Mouse (Mus musculus) heart, embryonic 16.5 days (tissue): ENCODE data around the gene Aldh18a1. TPM values are rescaled to one million over a fixed set of nuclear protein-coding genes. Genes with fewer than 3 reads are reported as not detected.

Experiments
- ATAC-seq: fragments of 200-750 bp; cut with Nextera tagmentation; replicated peaks from 2 replicates; pipeline ENCODE4 v1.8.0; 2017; ENCODE audit warnings: moderate number of reproducible peaks; ENCODE audit not compliant: insufficient read depth, low FRiP score; ENCODE audit errors: extremely low read depth
- H3K27ac ChIP-seq: fragments of 300-500 bp; sonication (generic); 2 replicates; pipeline ENCODE4 v1.5.1; 2014; ENCODE audit warnings: mild to moderate bottlenecking, low read length, control low read depth, moderate library complexity
- H3K27me3 ChIP-seq: fragments of 300-500 bp; sonication (generic); 2 replicates; pipeline ENCODE4 v1.6.1; 2014; ENCODE audit warnings: low read length, mixed read lengths; ENCODE audit not compliant: control insufficient read depth, insufficient read depth
- H3K36me3 ChIP-seq: fragments of 300-500 bp; sonication (generic); 2 replicates; pipeline ENCODE4 v1.6.1; 2014; ENCODE audit not compliant: control insufficient read depth, insufficient read depth
- H3K4me1 ChIP-seq: fragments of 300-500 bp; sonication (generic); 2 replicates; pipeline ENCODE4 v1.6.1; 2014; ENCODE audit warnings: low read length, mixed read lengths; ENCODE audit not compliant: control insufficient read depth, insufficient read depth
- H3K4me2 ChIP-seq: fragments of 300-500 bp; sonication (generic); 2 replicates; pipeline ENCODE4 v1.6.1; 2014; ENCODE audit warnings: low read depth, mild to moderate bottlenecking, control low read depth, low read length
- H3K4me3 ChIP-seq: fragments of 300-500 bp; sonication (generic); 2 replicates; pipeline ENCODE4 v1.5.1; 2014; ENCODE audit warnings: mild to moderate bottlenecking, control low read depth, low read length
- H3K9ac ChIP-seq: fragments of 300-500 bp; sonication (generic); 2 replicates; pipeline ENCODE4 v1.6.1; 2014; ENCODE audit warnings: low read length, control low read depth
- H3K9me3 ChIP-seq: fragments of 300-500 bp; sonication (generic); replicated peaks from 2 replicates; pipeline ENCODE4 v1.6.1; 2016; ENCODE audit warnings: low read length; ENCODE audit not compliant: control insufficient read depth
- WGBS: fragments of 180-500 bp; shearing (Covaris S2); extraction: QIAGEN DNeasy Blood & Tissue Kit; methylation state at CpG from one replicate; pipeline ENCODE4 v1.1.7; 2014; 5-methylcytosine and 5-hydroxymethylcytosine counted together
- polyA plus RNA-seq: library from polyadenylated mRNA; unstranded; fragments of >200 nt; fragmentation: Nextera tagmentation; extraction: Ambion mirVana; gene quantifications from 2 replicates; pipeline ENCODE4 v1.2.1, GENCODE M21; 2015

Aldh18a1 gene
- polyA plus RNA-seq, 1 experiment from 2014 or later: 58.3 TPM

DNA sequence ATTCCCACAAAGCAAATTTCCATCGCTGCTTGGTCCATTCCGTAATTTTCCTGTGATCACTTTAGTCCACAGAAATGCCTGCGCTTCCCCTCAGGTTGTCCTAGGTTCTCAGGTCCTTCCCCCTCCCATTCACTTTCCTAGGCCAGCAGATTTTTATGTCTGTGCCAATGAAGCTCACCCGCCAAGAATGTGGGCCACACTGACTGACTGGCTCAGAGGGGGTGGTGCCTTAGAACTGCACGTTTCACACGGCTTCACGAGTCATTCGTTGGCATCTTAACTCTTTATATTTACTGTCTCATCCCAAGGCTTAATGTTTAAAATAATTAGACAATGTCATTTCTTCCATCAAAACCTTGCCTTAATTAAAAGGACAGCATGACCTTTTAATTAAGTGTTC, 7.6 kb upstream of the Aldh18a1 start:
- H3K4me2 ChIP-seq: no peak overlapping the region
- no peaks in the 10 kb centered on the region for H3K9me3 ChIP-seq
- H3K4me3 ChIP-seq: no peak overlapping the region
- no peak overlapping the region for H3K9ac ChIP-seq
- no peaks in the 10 kb centered on the region; the same call in 1 of the 2 replicates for H3K36me3 ChIP-seq
- H3K4me1 ChIP-seq: no peaks in the 10 kb centered on the region
- H3K27ac ChIP-seq: no peak overlapping the region
- whole genome bisulfite sequencing: 73% methylated on average over 8 of the region's 8 CpGs
- H3K27me3 ChIP-seq: no peaks in the 10 kb centered on the region
- ATAC-seq: peak; percentile 45; the same call in 1 of the 2 replicates

DNA sequence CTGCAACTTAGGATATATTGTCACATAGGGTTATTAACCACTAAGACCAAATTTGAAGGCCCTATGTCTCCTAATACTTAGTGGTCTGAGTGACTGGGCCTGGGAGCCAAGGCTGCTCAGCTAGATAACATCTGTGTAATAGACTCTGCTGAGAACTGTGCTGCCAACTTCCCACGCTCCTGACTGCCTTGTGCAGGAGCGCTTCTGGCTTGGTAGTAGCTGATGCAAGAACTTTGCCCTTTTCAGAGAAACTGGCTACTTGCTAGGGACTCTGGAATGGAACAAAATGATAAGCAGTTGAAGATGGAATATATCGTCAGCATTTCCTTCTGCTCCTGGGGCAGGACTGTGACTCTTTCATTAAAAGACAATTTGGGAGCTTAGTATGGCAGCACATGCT, 7.0 kb upstream of the Aldh18a1 start:
- H3K36me3 ChIP-seq: no peaks in the 10 kb centered on the region; the same call in 1 of the 2 replicates
- no peak overlapping the region for H3K4me2 ChIP-seq
- H3K9ac ChIP-seq: no peak overlapping the region
- H3K4me1 ChIP-seq: no peaks in the 10 kb centered on the region
- H3K27ac ChIP-seq: no peak overlapping the region
- 82% methylated on average over 3 of the region's 3 CpGs for WGBS
- no peaks in the 10 kb centered on the region for H3K27me3 ChIP-seq
- no peaks in the 10 kb centered on the region for H3K9me3 ChIP-seq
- H3K4me3 ChIP-seq: no peak overlapping the region
- no peak for ATAC-seq

DNA sequence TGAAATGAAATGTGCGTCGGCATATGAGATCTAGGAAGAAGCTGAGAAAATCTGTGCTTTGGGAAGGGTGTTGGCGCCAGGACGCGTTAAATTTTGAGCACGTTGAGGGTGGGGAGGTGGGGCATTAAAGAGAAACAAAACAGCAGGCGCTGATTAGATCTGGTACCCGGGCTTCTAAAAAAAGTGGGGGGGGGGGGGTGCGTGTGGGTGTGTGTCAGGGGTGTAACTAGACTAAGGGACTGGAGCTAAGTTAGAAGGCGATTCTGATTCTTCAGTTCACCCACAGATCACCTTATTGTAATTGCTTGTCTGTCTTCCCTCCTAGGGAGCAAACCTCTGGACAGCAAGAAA, 1.2 kb upstream of the Aldh18a1 start:
- peak overlapping the region; percentile 88 for H3K4me2 ChIP-seq
- H3K36me3 ChIP-seq: no peaks in the 10 kb centered on the region; the same call in 1 of the 2 replicates
- H3K9me3 ChIP-seq: no peaks in the 10 kb centered on the region
- H3K27ac ChIP-seq: peak overlapping the region; percentile 82
- WGBS: 1% methylated on average over 10 of the region's 10 CpGs
- H3K4me3 ChIP-seq: peak overlapping the region; percentile 73
- H3K9ac ChIP-seq: peak overlapping the region; percentile 73
- no peak for ATAC-seq
- H3K27me3 ChIP-seq: no peaks in the 10 kb centered on the region
- H3K4me1 ChIP-seq: peaks cover 8% of the 10 kb centered on the region; the same call in 1 of the 2 replicates

DNA sequence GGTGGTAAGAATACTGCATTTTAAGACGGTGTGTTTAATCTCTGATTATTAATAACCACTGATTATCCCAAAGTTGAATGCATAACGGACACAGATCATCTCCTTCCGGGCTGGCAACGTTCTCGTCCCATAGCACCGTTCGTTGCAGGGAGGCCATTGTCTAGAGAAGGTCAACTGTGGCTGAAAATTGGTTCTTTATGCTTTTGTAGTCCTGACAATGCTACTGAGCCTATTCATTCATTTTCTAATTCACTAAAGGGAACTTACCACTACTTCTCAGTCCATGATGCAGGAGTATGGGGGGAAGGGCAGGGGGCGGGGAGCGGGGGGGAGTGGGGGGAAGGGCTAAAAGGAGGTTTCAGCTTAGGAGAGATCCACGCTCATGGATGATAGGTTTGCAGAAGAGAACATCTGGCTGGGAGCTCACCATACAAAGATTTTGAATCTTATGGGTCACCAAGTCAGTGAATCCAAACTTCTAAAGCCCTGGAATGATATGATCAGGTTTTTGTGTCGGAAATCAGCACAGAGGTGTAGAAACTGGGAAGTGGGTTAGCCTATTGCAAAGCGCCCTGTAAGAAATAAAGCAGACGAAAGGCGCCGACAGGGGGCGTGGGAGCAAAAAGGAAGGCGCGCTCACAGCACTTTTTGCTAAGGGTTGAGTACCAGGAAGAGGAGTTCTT, 725 bp upstream of the Aldh18a1 start:
- ATAC-seq: peak; percentile 59
- H3K9ac ChIP-seq: peak overlapping the region; percentile 73
- peak overlapping the region; percentile 73 for H3K4me3 ChIP-seq
- no peaks in the 10 kb centered on the region; the same call in 1 of the 2 replicates for H3K36me3 ChIP-seq
- WGBS: 2% methylated on average over 18 of the region's 18 CpGs
- H3K27ac ChIP-seq: peak overlapping the region; percentile 82
- H3K4me2 ChIP-seq: peak overlapping the region; percentile 88
- peaks cover 8% of the 10 kb centered on the region; the same call in 1 of the 2 replicates for H3K4me1 ChIP-seq
- H3K27me3 ChIP-seq: no peaks in the 10 kb centered on the region
- H3K9me3 ChIP-seq: no peaks in the 10 kb centered on the region

DNA sequence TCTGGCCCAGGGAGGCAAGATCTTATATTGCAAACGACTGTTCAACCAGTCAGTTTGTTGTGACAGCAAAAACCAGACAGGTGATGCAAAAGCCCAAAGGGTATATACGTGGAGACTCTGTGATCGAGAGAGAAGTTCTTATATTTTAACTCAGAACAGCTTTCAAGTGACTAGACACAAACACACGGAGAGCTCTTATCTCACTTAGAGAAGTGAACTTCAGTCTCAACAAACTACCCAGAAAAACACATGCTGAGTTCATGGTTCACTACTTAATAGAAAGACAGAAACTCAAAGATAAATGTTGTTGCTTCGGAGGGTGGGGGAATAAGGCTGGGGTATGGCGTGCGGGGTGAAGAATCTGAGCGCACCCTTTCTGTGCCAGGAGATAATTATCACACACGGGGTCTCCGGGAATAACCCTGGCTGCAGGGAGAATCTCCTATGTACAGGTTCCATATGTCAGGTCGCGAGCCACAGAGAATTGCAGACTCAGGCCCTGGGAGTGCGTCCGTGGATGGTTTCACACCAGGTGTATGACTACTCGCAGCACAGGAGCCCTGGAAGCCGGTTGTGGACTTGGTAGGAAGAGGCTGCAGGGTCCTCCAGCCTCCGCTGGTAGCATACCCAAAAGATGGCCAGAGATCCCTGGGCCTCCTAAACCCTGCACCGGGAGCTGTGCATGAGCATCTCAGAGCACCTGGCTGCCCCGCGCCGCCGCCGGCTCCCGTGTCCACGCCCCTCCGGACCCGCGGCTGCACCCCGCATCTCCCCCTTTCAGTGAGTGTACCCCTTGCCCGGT, 571 bp downstream of the Aldh18a1 start:
- H3K9me3 ChIP-seq: no peaks in the 10 kb centered on the region
- no peak overlapping the region for H3K27ac ChIP-seq
- WGBS: 4% methylated on average over 30 of the region's 30 CpGs
- H3K36me3 ChIP-seq: peaks cover 2% of the 10 kb centered on the region
- H3K4me2 ChIP-seq: peak overlapping the region; percentile 88
- ATAC-seq: peak; percentile 33
- peak overlapping the region; percentile 73 for H3K9ac ChIP-seq
- H3K4me1 ChIP-seq: peaks cover 8% of the 10 kb centered on the region; the same call in 1 of the 2 replicates
- H3K4me3 ChIP-seq: peak overlapping the region; percentile 73
- H3K27me3 ChIP-seq: no peaks in the 10 kb centered on the region

DNA sequence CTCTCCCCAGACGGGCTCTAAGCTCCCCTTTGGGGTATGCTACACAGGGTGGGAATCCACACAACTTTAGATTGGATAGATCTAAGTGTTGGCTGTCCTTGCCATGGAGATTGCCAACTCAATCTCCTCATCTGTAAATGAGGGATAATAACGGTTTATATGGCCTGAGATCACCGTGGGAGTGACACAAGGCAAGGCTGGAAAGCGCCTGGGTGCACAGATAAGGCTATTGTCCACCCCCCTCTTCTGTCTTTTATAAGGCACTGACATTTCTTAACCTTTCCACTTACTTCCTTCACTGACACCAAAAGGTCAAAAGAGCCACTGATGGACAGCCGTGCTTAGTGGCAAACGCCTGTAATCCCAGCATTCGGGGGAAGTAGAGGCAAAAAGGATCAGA, 1.4 kb downstream of the Aldh18a1 start:
- Histone ChIP-seq H3K4me1 (peaks cover 11% of the 10 kb centered on the region), H3K4me3 (no peak overlapping the region; the same call in 1 of the 2 replicates), H3K9me3 (no peaks in the 10 kb centered on the region), H3K27ac (no peak overlapping the region), H3K27me3 (no peaks in the 10 kb centered on the region), H3K4me2 (peak overlapping the region; percentile 88), H3K36me3 (peaks cover 2% of the 10 kb centered on the region), H3K9ac (no peak overlapping the region)
- no peak for ATAC-seq
- 57% methylated on average over 7 of the region's 7 CpGs for WGBS

DNA sequence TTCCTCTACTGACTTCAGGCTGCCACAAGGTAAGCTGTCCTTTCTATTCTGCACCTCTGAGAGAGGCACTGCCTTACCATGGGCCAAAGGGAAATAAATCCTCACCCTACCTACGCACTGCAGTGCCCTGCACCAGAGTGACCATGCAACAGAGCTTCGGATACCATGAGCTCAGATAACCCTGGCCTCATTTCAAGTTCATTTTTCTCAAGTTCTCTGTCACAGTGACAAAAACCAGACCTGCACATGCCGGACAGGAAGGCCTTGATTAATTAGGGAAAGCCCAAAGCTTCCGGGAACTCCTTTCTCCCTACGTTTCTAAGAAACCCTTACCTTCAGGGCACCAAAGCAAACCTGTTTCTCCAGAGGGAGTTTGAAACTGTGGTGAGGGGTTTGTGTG, 6.6 kb downstream of the Aldh18a1 start:
- H3K4me2 ChIP-seq: no peak overlapping the region
- peak overlapping the region; percentile 13; the same call in 1 of the 2 replicates for H3K9ac ChIP-seq
- H3K4me1 ChIP-seq: peaks cover 8% of the 10 kb centered on the region
- H3K4me3 ChIP-seq: no peak overlapping the region
- no peaks in the 10 kb centered on the region for H3K27me3 ChIP-seq
- H3K27ac ChIP-seq: no peak overlapping the region
- peaks cover 23% of the 10 kb centered on the region for H3K36me3 ChIP-seq
- no peaks in the 10 kb centered on the region for H3K9me3 ChIP-seq
- 34% methylated on average over 5 of the region's 5 CpGs for WGBS
- 0 out of 2 replicates have a peak, but pooled peaks have one; percentile 37 for ATAC-seq

DNA sequence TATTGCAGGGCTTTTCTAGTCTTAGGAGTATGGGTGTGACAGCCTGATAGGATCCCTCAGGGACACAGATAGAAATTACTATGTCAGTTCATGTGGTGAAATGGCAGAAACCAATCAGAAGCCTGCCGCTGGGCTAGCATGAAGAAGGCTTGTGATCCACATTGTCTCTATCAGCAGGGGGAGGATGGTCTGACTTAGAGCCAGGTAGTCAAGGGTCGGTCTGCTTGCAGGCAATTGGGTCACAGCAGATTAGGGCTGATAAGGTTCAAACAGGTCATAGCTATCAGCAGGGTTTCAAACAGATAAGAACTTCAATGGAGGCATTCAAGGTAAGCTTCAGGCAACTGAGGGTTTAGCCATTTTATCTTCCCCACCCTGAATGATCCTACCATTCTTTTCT, 7.4 kb downstream of the Aldh18a1 start:
- Histone ChIP-seq H3K4me3 (no peak overlapping the region), H3K9ac (no peak overlapping the region), H3K27me3 (no peaks in the 10 kb centered on the region), H3K9me3 (no peaks in the 10 kb centered on the region), H3K4me2 (no peak overlapping the region), H3K36me3 (peaks cover 30% of the 10 kb centered on the region), H3K4me1 (peaks cover 8% of the 10 kb centered on the region), H3K27ac (no peak overlapping the region)
- no peak for ATAC-seq
- WGBS: 71% methylated on average over 2 of the region's 2 CpGs

DNA sequence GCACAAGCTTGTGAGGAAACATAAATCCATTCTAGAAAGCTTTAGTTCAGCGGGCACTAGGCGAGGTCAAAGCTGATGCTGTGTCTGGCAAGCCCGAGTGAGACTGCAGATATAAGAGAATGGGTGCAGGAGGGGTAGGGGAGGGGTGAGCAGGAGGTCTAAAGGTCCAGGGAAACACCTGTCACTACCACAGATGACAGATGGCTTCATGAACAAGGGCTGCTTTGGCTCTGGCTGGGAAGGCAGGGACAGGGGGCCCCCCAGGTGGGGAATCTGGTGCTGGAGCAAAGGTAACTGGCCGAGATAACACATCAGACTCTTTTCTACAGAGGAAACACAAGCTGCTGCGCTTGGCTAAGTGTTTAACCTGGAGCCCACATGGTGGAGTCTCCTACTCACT, 12.8 kb downstream of the Aldh18a1 start:
- 71% methylated on average over 5 of the region's 5 CpGs for WGBS
- Histone ChIP-seq H3K4me3 (no peak overlapping the region), H3K4me2 (no peak overlapping the region), H3K4me1 (no peaks in the 10 kb centered on the region), H3K9ac (no peak overlapping the region), H3K27me3 (no peaks in the 10 kb centered on the region), H3K9me3 (peaks cover 3% of the 10 kb centered on the region), H3K27ac (no peak overlapping the region), H3K36me3 (peaks cover 64% of the 10 kb centered on the region)
- no peak for ATAC-seq
